Mouse (Mus musculus): ENCODE measurements around the gene Car5a.

The Car5a gene

DNA sequence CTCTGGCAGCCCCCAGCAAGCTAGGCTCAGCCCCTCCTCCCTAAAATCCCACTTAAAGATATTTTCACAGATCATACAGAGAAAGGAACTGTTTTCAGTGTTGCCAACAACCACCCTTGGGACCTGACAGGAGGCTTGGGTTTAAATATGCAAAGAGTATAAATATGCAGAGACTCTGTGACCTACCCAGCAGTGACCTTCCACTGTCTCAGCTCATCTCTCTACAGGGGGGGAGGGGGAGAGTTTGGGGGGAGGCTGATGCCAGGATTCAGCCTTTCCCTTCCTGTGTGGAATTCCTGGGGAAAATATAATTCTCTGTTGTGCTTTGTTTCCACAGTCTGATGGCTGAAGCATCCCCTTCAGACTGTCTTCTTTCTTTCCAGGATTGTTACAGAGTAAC lies 9.8 kb downstream of the Car5a start:
- no peak for DNase-seq (ENCODE audit: extremely low spot score, low spot score)

DNA sequence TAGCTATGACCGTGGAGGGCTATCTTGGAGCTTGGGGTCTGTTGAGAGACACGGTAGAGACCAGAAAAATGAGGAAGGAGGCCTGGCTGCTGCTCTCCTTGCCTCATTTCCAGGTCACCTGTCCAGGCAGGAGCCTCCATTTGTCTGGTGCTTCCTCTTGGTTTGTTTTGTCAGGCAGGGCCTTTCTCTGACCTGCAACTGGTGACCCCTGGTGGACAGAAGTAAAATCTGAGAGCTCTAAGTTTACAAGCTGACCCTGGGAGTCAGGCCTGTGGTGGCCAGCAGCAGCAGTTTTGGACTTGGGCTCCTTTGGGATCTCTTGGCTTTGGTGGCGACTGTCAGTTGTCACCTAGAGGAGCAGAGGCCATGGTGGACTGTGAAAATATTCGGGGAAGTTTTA lies 10.2 kb downstream of the Car5a start:
- no peak for DNase-seq (ENCODE audit: extremely low spot score, low spot score)

DNA sequence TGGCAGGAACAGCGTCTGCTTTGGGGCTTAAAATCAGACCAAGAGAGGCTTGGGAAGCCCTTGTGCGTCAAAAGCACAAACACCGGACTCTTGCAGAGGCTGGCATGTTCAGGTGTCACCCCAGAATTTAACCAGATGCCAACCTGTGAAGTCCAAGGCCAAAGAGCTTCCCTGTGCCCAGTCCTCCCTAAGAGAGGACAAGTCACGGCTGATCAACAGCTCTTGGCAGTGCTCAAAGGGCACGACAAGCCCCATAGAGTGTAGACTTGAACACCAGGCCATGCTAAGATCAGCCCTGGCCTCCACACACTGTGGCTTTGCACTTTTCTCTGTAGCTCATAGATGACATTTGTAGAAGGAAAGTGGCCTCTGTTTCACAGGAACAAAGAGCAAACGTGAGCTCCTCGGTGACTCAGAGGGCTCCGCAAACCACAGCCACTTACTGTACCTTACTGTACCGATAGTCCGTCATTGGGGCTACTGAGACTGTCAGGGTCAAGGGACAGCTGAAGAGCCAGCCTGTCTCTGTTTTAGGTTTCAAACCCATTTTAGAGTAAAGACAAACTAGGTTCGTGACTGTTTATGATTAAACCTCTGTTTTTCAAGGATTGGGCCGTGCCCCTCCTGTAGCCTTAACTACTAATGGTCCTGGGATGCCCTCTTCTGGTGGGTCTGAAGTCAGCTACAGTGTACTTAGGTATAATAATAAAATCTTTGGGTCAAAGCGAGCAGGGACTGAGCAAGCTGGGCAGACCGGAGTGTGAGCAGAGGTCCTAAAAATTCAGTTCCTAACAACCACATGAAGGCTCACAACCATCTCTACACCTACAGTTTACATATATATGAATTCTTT lies 11.8 kb downstream of the Car5a start:
- no peak for DNase-seq (ENCODE audit: extremely low spot score, low spot score)

DNA sequence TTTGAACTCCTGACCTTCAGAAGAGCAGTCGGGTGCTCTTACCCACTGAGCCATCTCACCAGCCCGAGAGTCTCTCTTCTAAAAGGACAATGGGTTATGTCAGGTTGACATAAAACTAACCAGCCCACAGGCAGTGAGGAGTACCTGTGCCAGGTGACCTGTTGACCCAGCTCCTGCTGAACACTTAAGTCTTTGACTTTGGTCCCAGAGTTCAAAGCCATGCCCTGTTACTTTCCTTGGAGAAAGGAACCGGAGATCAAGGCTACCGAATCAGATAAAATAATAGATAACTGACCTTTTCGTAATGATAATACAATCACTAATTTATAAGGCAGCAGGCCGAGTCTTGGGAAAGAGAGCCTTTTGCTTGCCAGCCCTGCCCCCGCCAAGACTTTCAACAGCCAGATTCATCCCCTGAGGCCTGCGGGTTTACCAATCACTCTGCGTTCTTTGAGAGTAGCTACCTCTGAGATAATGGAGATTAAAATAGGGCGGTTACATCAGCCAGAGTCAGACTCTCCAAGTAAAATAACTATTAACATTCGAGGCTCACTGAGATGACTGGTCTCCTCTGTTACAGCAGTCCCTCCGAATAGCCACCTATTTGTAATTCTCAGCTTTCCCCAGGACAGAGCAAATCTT lies 12.6 kb downstream of the Car5a start:
- DNase-seq (ENCODE audit: extremely low spot score, low spot score): no peak

DNA sequence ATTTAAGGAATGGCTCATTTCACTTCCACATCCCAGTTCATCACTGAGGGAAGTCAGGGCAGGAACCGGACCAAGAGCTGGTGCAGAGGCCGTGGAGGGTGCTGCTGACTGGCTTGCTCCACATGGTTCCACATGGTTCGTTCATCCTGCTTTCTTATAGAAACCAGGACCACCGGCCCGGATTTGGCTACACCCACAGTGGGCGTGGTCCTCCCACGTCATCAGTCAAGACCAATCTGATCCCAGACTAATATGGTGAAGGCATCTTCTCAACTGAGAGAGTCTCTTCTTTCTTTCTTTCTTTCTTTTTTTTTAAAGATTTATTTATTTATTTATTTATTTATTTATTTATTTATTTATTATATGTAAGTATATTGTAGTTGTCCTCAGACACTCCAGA lies 13.1 kb downstream of the Car5a start:
- no peak for DNase-seq (ENCODE audit: extremely low spot score, low spot score)

DNA sequence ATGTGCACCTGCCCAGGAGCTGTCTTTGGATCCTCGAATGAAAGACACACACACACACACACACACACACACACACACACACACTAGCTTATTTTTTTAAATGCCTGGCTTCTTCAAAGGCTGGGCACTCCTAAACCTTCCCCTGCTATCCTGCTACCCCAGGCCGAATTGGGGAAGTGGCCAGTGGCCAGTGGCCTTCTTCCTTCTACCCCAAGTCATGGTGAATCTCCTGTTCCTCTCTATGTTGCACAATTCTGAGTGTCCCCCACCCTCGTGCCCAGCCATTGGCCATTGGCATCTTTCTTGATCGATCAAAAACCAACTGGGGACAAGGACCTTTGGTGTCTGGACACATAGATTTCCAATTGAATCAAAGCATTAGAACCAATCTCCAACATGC lies 14.7 kb downstream of the Car5a start:
- DNase-seq (ENCODE audit: extremely low spot score, low spot score): no peak

DNA sequence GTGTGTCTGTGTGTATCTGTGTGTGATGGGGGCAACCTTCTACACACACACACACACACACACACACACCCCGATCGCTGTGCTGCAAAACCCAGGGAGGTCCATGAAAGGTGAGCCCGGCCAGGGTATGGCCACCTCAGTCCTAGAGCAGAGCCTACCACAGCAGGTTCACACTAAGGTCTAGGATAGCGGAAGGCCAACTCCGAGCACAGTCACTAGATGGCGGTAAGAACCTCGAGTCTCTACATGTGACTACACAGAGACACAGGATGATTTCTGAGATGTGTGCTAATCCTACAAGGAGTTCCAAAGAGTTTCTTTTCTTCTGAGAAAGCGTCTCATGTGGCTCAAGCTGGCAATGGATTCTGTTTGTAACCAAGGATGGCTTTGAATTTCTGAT lies 17.4 kb downstream of the Car5a start:
- DNase-seq (ENCODE audit: extremely low spot score, low spot score): no peak

DNA sequence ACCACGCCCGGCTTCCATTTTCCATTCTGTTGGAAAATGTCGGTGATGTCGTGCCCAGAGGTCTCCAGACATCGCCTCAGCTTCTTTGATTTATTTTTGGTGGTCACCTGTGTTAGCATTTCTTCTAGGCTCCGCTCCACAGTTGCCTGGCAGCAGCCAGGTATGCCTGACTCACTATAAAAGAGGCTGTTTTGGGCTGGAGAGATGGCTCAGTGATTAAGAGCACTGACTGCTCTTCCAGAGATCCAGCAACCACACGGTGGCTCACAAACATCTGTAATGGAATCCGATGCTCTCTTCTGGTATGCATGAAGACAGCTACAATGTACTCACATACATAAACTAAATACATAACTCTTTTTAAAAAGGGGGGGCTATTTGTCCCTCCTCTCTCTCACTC lies 18.4 kb downstream of the Car5a start:
- no peak for DNase-seq (ENCODE audit: extremely low spot score, low spot score)

DNA sequence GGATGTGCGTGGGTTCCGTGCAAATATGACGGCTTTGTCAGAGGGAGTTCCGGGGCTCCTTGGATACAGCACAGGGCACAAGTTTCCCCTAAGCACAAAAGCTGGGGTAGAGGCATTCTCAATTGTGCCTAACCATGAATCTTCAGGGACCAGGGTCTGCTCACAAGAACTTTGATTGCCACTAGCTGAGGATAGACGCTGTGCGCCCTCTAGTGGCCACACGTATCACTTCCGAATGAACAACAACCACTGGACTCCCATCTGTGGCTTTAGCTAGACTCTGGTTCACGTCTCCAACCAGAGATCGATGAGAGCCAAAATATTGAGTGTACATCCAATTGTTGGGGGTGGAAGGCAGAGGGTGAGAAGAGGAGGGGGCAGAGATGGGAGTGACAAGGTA lies 19.1 kb downstream of the Car5a start:
- peak; percentile 85 for DNase-seq (ENCODE audit: extremely low spot score, low spot score)

DNA sequence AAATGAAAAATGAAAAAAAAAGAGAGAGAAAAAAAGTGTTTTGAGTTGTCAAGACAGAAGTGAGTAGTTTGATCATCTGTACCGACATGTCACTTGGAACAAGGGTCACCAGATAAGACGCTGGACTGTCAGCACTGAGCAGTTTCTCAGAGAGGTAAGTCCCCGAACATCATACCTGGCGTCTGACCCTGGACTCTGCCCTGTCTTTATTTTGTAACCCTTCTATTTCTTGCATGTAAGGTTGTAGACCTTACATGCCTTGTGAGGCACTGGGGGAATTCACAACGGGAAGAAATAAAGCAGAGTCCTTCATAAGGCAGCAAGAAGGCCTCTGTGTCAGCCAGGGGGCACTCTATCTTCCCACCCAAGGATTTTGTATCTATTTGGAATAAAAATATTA lies 20.0 kb downstream of the Car5a start:
- no peak for DNase-seq (ENCODE audit: extremely low spot score, low spot score)

DNA sequence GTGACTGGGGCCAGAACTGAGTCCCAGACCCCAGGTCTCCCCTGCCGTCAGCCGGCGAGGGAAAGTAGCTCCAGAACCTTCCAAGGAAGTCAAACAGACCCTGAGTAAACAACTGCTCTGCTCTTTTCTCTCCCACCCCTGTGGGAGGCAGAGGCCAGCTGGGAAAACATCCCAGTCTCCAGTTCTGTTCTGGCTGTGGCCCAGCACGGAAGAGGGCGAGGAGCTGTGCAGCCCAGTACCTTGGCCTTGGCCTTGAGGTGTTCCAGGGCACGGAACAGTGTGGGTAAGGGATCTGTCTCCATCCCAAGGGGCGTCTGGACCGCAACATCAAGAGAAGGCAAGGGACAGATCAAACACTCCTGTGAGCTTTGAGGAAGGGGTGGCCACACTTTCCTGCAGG lies 22.6 kb downstream of the Car5a start:
- no peak for DNase-seq (ENCODE audit: extremely low spot score, low spot score)

DNA sequence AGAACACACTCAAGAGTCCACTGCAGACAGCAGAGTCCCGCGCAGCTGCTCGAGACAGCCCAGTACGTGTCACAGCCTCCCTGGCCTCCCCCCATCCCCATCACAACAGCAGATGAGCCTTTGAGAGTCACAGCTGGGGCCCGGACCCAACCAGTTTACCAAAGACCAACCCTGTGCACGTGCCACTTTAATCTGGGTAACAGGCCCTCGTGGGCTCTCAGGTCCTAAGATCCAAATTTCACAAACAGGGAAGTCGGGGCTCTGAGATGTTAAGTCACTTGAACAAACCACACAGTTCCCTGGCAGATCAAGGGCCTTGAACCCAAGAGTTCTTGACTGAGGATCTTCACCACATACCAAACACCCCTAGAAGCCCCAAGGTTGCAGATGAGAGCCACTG lies 23.1 kb downstream of the Car5a start:
- no peak for DNase-seq (ENCODE audit: extremely low spot score, low spot score)

DNA sequence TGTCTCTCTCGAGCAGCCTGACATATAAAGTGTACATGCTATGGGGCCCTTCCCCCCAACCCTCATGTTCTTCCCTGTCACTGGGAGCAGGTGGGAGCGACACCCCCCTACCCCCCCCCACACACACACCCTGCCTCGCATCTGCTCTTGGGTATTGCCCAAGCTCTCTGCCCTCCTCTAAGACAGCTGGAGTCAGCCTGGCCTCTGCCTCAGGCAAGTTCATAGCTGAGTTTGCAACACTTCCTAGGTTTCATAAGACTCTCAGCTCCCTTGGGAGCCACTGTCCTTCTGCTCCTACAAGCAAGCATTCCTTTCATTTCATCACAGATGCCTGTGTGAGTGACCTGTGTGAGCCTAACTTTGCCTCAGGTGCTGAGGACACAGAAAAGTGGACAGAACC lies 25.0 kb downstream of the Car5a start:
- no peak for DNase-seq (ENCODE audit: extremely low spot score, low spot score)

DNA sequence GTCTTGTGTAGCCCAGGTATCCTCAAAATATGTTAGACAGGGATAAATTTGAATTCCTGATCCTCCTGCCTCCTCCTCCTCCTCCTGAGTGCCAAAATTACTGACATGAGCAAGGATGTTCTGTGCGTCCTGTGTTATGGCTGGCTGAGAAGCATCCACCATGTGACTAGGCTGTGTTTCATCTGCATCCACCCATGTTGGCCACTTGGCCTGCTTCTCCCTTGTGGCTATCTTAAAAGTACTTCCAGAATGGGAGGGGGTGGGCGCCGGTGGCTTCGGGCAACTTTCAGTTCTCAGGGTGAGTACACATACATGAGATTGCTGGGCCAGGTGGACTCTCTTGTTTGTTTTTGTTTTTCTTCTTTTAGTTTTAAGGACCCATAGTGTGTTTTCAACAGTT lies 25.5 kb downstream of the Car5a start:
- no peak for DNase-seq (ENCODE audit: extremely low spot score, low spot score)

DNA sequence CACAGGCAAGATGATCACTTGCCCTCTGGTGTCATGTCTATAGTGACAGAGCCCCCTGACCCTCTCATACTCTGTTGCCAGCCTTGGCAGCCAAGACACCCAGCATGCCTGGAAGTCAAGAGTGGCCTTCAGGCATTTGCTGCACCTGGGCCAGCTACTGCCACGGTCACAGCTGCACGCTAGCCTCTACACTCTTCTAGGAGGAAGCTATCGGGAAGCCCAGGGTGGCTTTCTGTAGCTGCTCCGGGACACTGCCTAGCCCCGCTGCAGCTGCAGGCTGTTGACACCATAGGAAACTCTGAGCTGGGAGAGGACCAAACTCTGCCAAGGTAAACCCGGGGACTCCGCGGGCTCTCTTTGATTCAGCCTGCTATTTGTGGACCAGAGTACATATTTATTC lies 31.3 kb downstream of the Car5a start:
- no peak for DNase-seq (ENCODE audit: extremely low spot score, low spot score)

DNA sequence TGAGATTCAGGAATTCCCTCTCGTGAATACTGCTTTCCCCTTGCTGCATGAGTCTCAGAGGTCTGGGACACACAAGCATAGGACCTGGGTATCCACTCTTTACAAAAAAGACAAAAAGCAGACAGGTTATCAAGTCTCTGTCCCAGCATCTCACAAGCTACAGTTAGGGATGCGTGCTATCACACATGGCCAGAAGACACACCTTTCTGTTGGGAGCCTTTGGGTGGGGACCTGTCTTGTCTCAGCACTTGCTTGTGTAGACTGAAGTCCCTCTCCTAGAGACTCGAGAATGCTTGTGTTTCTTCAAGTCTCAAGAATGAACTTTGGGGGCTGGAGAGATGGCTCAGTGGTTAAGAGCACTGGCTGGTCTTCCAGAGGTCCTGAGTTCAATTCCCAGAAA lies 31.9 kb downstream of the Car5a start:
- DNase-seq (ENCODE audit: extremely low spot score, low spot score): no peak

DNA sequence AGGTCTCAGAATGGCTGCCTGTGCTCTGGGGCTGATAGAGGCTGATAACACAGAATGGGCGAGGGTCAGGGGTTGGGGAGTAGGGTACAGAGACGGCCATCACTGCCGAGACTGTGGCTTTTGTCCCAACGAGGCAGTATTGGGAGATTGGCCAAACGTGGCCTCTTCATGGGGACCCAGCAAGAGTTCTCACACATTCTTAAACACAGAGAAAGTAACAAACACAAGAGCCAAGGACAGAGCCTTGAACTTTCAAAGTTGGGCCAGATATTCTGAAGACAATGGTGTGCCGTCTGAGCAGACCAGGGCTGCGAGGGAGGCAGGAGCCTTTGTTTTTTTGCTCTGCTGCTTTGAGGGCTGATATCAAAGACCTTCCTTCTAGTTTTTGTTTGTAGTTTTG lies 32.7 kb downstream of the Car5a start:
- DNase-seq (ENCODE audit: extremely low spot score, low spot score): no peak

DNA sequence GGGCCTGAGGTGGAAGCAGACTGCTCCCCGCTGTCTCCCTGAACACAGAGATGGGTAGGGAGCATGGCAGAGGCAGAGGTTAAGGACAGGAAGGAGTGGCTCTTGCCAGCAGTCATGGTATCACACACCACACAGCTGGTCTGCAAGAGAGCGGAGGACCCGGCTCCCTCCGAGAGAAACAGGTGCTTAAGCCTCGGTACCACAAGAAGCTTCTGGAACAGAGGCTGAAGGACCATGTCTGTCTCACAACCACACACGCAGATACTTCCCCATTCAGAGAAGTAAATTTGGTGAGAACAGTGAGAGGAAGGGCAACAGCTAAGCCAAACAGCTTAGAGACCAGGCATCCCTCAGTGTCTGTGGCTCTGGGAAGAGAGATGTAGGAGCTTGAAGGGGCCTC lies 33.3 kb downstream of the Car5a start:
- no peak for DNase-seq (ENCODE audit: extremely low spot score, low spot score)

DNA sequence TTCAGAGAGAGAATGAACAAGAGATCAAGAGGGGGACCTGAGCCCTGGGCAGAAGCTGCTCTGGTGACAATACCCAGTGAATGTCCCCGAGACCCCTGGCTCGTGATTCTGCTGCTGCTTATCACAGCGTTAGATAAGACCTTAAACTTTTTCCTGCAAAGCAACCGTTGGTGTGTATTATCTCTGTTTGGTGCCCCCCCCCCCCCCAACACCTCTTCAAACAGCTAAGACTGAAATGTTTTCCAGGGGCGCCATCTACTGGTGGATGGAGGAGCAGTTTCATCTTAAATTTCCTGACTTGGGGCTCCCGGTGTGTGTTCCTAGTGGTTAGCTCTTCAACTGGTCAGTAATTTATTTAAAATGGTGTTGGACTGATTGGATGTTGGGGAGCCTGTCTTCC lies 35.0 kb downstream of the Car5a start:
- peak; percentile 70 for DNase-seq (ENCODE audit: extremely low spot score, low spot score)

DNA sequence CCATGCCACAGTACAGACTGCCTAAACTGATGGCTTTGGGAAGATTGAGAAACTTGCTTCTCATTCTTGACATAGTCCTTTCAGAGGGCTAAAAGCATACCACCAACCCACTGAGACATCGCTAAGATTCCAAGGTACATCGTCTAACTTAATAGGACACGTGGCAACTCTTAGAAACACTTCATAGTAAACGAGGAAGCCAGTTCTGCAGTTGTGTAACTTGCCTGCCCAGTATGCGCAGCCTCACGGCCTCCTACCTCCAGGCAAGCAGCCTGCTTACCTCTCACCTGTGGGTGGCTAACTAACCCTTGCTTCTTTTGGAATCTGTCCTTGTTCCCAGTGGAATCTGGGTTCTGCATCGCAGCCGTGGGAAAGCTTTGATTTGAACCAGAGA lies 35.6 kb downstream of the Car5a start:
- no peak for DNase-seq (ENCODE audit: extremely low spot score, low spot score)

DNA sequence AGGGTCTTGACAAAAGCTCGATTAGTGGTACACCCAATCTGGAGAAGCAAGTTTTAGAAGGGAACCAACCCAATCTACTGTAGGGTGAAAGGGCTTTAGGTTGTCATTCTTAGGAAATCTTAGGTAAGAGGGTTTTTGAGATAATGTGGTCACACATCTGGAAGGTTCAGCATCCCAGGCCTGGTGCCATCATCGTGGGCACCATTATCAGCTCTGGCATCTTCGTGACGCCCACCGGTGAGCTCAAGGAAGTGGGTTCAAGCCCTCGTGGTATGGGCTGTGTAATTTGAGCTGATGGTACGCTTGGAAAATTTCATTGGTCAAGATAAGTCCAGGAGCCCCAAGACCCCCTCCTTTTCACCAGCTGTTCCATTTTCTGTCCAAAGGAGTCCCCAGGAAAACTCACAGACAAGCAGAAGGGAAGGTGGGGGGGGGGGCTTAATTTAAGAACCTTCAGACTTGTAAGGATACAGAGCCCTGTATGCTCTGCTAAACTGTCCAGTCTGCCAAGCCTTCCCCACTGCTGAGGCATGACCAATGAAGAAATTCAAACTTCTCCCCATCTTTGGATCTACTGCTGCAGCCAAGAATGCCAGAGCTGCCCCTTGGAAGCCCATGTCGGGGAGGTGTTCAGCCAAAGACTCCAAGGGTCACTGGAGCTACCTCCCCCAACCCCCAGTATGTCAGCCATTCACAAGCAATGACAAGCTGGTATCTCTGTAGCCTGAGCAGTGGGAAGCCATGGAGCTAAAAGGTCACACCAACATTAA lies 36.1 kb downstream of the Car5a start:
- no peak for DNase-seq (ENCODE audit: extremely low spot score, low spot score)

DNA sequence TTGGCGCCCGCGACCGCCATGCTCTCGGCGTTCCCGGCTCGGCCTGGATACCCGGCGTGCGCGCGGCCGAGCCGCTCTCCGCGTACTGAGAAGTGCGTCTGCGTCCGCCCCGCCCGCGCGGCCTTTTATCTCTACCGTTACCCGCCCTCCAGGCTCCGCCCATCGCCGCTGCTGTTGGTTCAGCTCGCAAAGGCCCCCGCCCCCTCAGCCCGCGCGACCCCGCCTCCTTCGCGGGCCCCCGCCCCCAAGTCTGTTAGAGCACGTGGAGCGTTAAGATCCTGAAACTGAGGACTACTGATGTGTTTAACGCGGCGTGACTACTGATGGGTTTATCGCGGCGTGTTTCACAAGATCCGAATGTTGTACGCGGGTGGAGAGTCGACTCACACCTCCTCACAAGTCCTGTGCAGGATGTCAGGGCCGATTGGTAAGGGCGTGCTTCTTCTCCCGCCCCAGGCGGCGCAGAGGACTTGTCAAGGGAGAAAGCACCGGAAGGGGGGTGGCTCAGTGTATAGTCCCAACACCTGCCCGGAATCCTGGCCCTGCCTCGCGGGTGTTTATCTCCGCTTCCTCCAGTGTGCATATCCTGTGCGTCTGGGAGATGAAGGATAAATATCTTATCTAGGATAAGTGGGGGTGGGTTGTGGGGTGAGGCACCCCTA lies 37.0 kb downstream of the Car5a start, which contains the start of gene Slc7a5:
Gene Slc7a5 (minus strand): TSS at position 108 of the 662 bp plus-strand sequence.
- DNase-seq (ENCODE audit: extremely low spot score, low spot score): peak; percentile 96
